Mouse (Mus musculus) ES-E14 (cell line): ENCODE measurements around the gene Akp3.

Source experiments
- CHD2 ChIP-seq: IDR thresholded peaks from 2 replicates; pipeline ENCODE4 v1.6.1; 2014; ENCODE audit warnings: mild to moderate bottlenecking, low read depth, low read length, inconsistent platforms
- MAFK ChIP-seq: IDR thresholded peaks from 2 replicates; pipeline ENCODE4 v1.6.1; 2014; ENCODE audit warnings: mild to moderate bottlenecking, low read depth, low read length, inconsistent platforms; ENCODE audit not compliant: insufficient read depth

- TF ChIP-seq MAFK (no peak), CHD2 (no peak)
Observed at GRCm38 (mm10) chr1:87141550-87141949, 16.8 kb downstream of the Akp3 start.
